Mouse (Mus musculus) embryonic fibroblast, embryonic 13.5 days (primary cell): Measurements from ENCODE around the gene Mdk. TPM values are rescaled to one million over a fixed set of nuclear protein-coding genes. Genes with fewer than 3 reads are reported as not detected.

ENCODE experiments used
- H3K27ac ChIP-seq: 2 replicates; pipeline ENCODE4 v1.5.1; 2012; ENCODE audit warnings: low read length, control low read depth, inconsistent platforms; ENCODE audit not compliant: insufficient read depth
- H3K4me1 ChIP-seq: 2 replicates; pipeline ENCODE4 v1.6.1; 2011; ENCODE audit warnings: low read length; ENCODE audit not compliant: control insufficient read depth, insufficient read depth
- H3K4me3 ChIP-seq: 2 replicates; pipeline ENCODE4 v1.5.1; 2011; ENCODE audit warnings: mild to moderate bottlenecking, control low read depth, low read length; ENCODE audit not compliant: insufficient read depth
- CTCF ChIP-seq: IDR thresholded peaks from 2 replicates; pipeline ENCODE4 v1.5.1; 2011; ENCODE audit warnings: mild to moderate bottlenecking, control low read depth, low read length, moderate library complexity, borderline replicate concordance; ENCODE audit not compliant: insufficient read depth
- POLR2A ChIP-seq: IDR thresholded peaks from 2 replicates; pipeline ENCODE4 v1.6.1; 2011; ENCODE audit warnings: low read depth, mild to moderate bottlenecking, control low read depth, low read length, moderate library complexity
- polyA plus RNA-seq: library from polyadenylated mRNA; stranded (reverse); fragments of >200 nt; gene quantifications from 2 replicates; pipeline ENCODE4 v1.2.4, GENCODE M21; 2011; ENCODE audit warnings: low read depth; ENCODE audit not compliant: missing spikeins, insufficient read length

Mdk gene
- polyA plus RNA-seq, 1 experiment, result 148 TPM

GRCm38 (mm10) chr2:91948151-91948509 is 16.0 kb upstream of the Mdk start:
- Histone ChIP-seq H3K4me1 (0 out of 2 replicates have a peak, but pooled peaks cover 6% of the 10 kb centered on the region), H3K4me3 (no peak overlapping the region), H3K27ac (no peak overlapping the region)
- TF ChIP-seq CTCF (no peak), POLR2A (no peak)

- Histone ChIP-seq H3K4me3 (no peak overlapping the region), H3K27ac (no peak overlapping the region), H3K4me1 (0 out of 2 replicates have a peak, but pooled peaks cover 6% of the 10 kb centered on the region)
- TF ChIP-seq POLR2A (no peak), CTCF (no peak)
Observed at GRCm38 (mm10) chr2:91947397-91948150, 15.5 kb upstream of the Mdk start.

- Histone ChIP-seq H3K4me1 (0 out of 2 replicates have a peak, but pooled peaks cover 6% of the 10 kb centered on the region), H3K4me3 (no peak overlapping the region), H3K27ac (no peak overlapping the region)
- no peak for TF ChIP-seq POLR2A
- TF ChIP-seq CTCF, result no peak
Observed at GRCm38 (mm10) chr2:91946836-91947235, 14.7 kb upstream of the Mdk start.

DNA sequence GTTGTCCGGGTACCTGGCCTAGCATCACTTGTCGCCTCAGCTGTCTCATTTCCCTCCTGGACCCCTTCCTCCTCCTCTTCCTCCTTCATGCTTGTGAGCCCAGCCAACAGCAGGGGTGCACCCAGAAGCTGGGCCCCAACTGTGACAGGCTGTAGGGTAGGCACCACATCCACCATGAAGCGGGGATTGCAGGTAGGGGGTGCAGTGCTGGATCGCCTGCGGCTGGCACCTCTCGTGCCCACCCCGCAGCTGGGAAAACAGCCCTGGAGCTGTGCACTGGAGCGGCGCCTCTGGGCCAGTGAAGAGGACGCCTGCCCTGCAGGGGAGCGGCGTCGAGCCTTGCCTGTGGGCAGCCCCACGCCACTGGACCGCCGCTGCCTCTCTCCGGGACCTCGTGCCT is 13.4 kb upstream of the Mdk start, which contains the start of gene Gm9821:
Gene Gm9821, plus strand, starts transcription at position 221 of the 400 bp plus-strand sequence.
- Histone ChIP-seq H3K4me3 (no peak within 1 kb of the TSS), H3K4me1 (0 out of 2 replicates have a peak, but pooled peaks cover 6% of the 10 kb centered on the region), H3K27ac (no peak within 1 kb of the TSS)
- no peak for TF ChIP-seq POLR2A
- TF ChIP-seq CTCF, result no peak

GRCm38 (mm10) chr2:91944170-91944950 is 12.3 kb upstream of the Mdk start:
- Histone ChIP-seq H3K4me1 (0 out of 2 replicates have a peak, but pooled peaks cover 6% of the 10 kb centered on the region), H3K27ac (no peak overlapping the region), H3K4me3 (no peak overlapping the region)
- TF ChIP-seq CTCF (peak; percentile 99), POLR2A (no peak)

DNA sequence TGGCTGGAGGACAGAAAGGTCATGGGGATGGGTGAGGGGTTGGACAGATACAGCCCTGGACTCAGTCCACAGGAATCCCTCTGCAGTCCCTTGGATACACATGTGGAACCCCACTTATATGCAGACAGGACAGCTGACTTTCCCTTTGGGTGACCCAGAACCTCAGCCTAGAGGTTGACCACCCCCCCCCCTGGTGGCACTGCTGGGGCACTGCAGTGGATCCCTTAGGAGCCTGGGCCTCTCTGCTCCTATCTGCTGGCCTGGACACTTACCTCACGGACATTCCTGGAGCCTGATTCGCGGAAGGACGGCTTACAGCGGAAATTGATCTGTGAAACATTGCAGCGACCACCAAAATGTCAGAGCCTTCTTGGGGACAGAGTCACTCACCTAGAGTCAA is 10.3 kb upstream of the Mdk start:
- H3K4me1 ChIP-seq, result 0 out of 2 replicates have a peak, but pooled peaks cover under 1% of the 10 kb centered on the region
- H3K4me3 ChIP-seq, result no peak overlapping the region
- H3K27ac ChIP-seq, result no peak overlapping the region
- TF ChIP-seq CTCF (no peak), POLR2A (no peak)

DNA sequence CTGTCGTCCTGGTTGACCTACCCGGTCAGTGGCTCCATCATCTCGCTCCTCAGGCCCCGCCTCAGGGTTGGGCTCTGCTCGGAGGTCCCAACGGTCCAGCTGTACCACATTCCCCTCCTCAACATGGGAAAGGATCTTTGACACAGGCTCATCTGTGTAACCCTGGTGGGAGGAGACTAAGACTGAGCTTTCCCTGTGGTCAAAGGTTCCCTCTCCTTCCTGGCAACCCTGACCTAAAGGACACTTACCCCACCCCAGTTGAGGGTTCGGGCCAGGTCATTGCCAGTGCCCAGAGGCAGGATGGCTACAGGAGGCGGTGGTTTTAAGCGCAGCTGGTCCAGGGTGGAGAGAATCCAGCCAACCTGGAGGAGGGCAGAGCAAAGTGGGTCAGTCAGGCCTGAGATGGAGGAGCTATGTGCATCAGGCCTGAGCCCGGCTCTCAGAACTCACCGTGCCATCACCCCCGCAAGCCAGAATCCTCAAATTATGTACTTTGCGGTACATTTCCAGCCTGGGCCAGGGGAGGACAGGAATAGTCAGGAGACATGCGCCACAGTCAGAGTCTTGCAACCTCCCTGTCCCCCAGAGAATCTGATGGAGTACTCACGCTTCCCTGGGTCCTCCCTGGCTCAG is 7.3 kb upstream of the Mdk start:
- no peaks in the 10 kb centered on the region for H3K4me1 ChIP-seq
- TF ChIP-seq CTCF, result no peak
- no peak for TF ChIP-seq POLR2A

DNA sequence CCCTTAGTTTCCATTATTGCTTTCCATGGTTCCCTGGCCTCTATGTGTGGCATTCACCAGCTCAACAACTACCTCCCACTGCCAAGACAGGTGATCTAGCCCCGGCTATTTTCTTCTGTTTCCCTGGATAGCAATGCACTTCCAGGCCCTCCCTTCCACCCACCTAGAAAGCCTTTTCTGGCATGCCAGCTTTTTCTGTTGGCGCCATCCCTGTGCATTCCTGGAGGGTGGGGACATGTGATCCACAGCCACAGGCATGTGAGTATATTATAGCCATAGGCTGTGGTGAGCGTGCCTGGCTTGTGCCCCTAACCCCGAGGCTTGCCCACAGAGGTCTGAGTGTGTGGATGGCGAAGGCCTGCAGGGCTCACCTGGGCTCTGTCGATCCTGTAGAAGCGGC is 4.1 kb upstream of the Mdk start:
- TF ChIP-seq POLR2A (no peak), CTCF (no peak)
- Histone ChIP-seq H3K4me1 (no peaks in the 10 kb centered on the region), H3K4me3 (no peak overlapping the region), H3K27ac (no peak overlapping the region)

More for the DNA sequence above, 7.3 kb upstream of the Mdk start:
- Histone ChIP-seq H3K27ac (no peak overlapping the region), H3K4me3 (no peak overlapping the region)

GRCm38 (mm10) chr2:91934826-91935525 is 2.9 kb upstream of the Mdk start:
- TF ChIP-seq POLR2A (no peak), CTCF (no peak)
- Histone ChIP-seq H3K4me3 (no peak overlapping the region), H3K27ac (no peak overlapping the region), H3K4me1 (no peaks in the 10 kb centered on the region)
